Mouse (Mus musculus): ENCODE results near the gene Wdr4. TPM values are rescaled to one million over a fixed set of nuclear protein-coding genes. Genes with fewer than 3 reads are reported as not detected.

Gene Wdr4
- total RNA-seq, 2 experiments from 2014 or later, result 23.9 to 28.2 TPM

DNA sequence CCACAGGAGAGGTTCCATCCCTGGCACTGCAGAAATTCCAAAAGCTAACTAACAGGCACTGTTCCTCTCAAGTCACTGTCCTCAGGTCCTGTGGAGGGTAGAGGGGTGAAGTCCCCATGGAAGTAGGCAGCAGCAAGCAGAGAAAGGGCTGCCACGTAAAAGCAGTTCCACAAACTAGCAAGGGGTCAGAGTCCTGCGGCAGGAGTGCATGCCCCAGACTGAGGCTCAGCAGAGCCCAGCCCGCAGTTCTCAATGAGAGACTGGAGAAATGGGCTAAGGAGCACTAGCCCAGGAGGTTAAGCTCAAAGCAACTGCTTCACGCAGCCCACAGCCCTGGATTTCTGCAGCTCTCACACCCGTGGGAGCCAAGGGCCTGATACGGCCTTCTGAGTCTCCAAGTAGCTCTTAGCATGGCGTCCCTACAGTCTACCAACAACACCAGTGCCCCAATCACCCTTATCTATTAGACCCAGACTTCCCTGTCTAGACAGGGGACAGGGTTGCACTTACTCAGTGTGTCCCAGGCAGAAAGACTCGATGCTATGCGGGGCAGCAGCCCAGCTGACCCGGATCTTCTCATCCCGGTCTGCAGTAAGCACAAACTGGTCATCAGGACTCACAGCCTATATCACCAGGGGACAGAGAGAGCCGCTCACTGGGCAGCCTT lies 17.4 kb downstream of the Wdr4 start:
- intact Hi-C loops (cut with DNase I), result no loop called here

DNA sequence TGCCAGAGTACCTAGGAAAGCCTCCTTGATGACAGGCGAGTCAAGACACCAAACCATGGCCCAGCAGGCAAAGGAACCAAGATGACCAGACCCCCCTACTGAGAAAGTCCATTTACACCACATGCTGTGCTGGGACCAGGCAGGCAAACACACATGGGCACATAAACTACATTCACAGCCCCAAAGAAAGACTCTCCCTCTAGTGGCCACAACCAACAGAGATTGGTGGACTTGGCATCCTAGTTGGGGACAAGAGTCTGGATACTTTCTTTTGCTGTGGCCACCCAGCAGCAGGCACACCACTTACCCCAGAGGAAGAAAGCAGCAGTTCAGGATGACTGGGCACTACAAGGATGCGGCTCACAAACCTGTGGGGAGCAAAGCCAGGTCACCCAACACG lies 18.9 kb downstream of the Wdr4 start:
- no peak for DNase-seq (ENCODE audit: low spot score in 2 of 2)
- intact Hi-C loops (cut with DNase I), result no loop called here

More for the DNA sequence above, 17.4 kb downstream of the Wdr4 start:
- DNase-seq (ENCODE audit: low spot score in 2 of 2), result no peak

DNA sequence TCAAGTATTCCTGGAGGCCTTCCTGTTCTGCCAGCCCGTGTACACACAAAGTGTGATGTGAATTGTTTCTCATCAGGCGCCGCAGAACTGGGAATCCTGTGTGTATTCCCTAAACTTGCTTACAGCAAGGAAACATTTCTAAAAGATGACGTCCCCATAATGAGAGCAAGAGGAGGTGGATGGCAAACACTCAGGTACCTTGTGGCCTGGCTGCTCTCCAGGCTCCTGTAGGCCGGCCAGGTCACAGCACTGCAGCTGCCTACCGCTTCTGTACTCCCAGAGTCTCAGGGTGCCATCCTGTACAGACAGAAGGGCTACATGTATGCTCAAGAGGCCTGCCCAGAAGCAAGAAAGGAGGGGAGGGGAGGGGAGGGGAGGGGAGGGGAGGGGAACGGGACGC lies 19.4 kb downstream of the Wdr4 start:
- intact Hi-C loops (cut with DNase I), result no loop called here
- no peak for DNase-seq (ENCODE audit: low spot score in 2 of 2)

DNA sequence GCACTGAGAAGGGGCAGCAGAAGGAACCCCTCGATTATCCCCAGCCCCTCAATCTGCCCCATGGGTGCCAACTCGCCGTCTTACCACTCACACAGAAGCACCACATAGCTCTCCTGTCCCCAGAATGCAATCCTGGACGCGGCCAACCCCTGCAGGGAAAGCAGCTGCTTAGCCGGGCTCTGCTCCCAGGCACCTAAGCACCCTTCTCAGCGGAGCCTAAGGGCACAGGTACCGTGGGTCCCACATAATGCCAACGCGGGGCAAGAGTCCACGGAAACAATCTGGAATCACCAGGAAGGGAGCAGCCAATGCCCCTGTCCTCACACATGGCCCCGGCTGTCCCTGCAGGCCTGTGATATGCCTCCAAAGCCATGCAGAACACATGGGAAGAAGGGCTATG lies 20.1 kb downstream of the Wdr4 start:
- DNase-seq (ENCODE audit: low spot score in 2 of 2), result no peak
- intact Hi-C loops (cut with DNase I), result no loop called here

DNA sequence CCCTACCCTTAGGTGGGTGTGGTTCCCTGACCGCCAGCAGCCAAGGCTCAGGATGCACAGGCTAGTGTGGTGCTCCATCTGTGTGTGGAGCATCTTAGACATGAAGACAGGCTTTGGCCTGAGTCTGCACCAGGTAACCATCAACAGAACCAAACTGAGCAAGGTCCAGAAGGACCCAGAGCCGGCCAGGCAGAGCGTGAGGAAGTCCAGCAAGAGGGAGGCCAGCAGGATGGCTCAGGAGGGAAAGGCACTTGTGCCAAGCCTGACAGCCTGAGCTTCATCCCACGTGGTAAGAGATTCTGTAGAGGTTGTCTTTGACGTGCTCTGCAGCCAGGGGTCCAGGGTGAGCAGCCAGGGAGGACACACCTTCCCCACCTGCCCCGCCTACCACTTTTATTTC lies 22.1 kb downstream of the Wdr4 start:
- DNase-seq (ENCODE audit: low spot score in 2 of 2), result no peak
- intact Hi-C loops (cut with DNase I), result no loop called here

DNA sequence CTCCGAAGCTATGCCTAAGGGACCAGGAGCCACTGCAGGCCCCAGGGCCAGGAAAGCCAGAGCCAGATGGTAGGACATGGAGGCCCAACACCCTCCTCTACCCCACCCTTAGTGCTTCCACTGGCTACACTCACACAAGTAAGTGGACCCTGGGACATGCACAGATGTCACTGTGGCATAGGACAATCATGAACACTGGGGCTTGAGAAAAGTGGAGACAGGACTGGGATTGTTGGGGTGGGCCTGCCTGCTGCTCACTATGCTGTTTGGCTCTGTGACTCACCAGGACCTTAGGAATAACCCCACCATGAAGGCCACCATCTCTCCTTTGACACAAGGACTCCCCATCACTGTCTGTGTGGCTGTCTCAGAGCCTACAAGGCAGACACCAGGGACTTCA lies 24.8 kb downstream of the Wdr4 start:
- intact Hi-C loops (cut with DNase I), result loop anchor here (5.0 kb wide), 1 partner anchor 238 kb away; no protein-coding TSS in a partner anchor
- DNase-seq (ENCODE audit: low spot score in 2 of 2), result no peak

DNA sequence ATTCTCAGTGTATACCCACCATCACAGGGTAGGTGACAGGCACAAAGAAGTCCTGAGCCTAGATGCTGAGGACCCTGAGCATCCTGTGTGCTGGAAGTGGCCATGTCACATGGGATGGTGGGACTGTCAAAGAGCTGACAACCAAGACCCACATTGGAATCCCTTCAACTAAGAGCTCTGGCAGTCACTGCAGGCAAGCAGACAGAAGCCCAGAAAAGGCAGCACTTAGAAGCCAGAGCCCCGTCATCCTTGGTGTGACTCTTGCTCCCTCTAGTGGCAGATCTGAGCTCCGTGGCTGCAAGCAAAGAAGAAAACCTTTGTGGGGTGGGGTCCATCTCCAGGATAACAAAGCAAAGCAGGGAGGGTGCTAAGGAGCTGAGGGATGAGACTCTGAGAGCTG lies 27.4 kb downstream of the Wdr4 start:
- intact Hi-C loops (cut with DNase I), result loop anchor here (2.0 to 5.0 kb wide), 3 partner anchors 114 to 235 kb away; no protein-coding TSS in a partner anchor
- peak; percentile 73 to 74 for DNase-seq (ENCODE audit: low spot score in 2 of 2)

DNA sequence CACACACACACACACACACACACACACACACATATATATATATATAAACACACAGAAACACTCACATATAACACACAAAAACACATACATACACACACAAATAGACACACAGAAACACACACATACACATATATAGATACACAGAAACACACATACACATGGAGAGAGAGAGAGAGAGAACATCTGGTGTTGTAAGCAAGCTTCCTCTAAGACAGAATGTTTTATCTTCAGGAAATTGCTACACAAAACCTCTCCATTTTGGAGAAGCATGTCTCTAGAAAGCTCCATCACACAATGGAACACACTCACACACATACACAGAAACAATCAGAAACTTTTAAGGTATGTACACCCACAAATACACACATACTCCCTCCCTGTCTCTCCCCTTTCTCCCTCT lies 28.4 kb downstream of the Wdr4 start:
- no peak for DNase-seq (ENCODE audit: low spot score in 2 of 2)
- intact Hi-C loops (cut with DNase I), result loop anchor here (5.0 kb wide), 1 partner anchor 234 kb away; no protein-coding TSS in a partner anchor

DNA sequence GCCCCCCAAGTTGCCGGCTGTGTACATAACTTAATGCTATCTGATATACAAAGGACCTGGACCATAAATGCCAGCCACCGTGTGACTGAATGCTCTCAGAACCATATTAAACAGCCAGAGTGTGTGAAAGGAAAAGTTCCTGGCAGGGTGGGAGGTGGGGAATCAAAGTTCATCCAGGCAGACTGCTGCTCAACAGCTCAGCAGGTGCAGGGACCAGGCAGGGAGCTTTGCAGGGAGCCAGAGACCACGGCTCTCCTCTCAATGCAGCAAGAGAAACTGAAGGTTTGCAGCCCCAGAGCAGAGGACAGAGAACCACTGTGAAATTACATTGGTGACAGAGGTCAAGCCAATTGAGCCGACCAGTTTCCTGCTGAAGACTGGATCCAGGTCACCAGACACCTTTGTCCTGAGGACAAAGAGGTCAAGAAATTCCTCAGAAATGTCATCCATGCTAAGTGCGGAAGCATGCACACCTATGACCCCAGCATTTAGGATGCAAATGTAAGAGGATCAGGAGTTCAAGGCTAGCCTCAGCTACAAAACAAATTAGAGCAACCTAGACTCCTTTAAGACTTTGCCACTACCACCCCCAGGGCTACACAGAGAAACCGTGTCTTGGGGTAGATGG lies 32.2 kb downstream of the Wdr4 start:
- intact Hi-C loops (cut with DNase I), result no loop called here
- no peak for DNase-seq (ENCODE audit: low spot score in 2 of 2)

DNA sequence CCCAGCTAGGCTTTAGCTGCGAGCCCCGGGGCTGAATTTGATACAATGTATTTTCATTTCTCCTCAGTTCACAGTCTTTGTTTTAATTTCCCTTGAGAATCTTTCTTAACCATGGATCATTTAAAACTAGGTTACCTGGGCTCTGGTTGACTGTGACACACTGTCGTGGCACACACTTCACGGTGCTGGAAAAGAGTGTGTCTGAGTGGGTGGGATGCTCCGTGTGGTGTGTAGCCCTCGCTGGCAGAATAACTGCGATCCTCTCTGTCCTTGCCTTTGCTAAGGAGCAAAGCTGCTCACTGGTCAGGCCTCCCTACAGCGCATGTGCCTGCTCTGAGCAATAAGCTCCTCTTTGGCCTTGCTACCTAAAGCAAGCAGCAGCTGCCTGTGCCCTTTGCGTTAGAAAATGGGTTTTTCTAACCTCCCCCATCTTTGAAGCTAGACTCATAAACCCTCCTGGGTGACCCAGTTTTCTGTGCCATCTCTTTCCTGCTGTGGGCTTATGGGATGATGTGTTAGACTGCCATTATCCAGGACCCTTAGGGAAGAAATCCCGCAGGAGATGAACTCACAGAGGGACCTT lies 33.1 kb downstream of the Wdr4 start:
- intact Hi-C loops (cut with DNase I), result no loop called here
- DNase-seq (ENCODE audit: low spot score in 2 of 2), result no peak

DNA sequence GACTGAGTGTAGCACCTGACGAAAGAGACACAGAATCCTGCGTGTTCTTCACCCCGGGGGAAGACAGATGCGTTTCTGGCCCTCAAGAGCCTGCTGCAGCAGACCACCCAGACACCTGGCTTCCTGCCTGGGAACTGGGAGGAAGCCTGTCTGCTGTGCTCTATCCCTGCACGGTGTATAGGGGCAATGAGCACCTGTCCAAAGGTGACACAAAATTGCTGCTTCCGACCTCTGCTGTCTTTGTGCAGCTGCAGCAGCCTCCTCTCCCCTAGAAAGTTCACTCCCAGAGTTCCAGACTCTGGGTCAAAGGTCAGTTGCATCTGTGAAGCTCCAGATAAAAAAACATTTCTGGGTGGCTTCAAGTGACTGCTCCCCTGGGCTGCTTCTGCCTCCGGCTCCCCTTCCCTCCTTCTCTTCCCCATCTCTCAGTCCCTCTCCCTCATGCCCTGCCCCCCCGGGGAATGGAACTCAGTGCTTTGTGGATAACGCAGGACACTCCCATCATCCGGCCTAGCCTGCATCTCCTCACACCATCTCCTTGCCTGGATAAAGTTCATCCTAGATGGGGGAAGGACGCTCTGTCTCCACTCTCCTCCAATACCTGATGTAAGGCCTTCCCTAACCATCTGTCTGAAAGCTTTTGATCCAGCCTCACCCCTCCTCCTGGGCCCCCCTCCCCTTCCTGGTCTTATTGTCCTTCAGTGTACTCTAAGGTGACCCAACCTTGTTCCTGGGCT lies 40.5 kb downstream of the Wdr4 start:
- no peak for DNase-seq (ENCODE audit: low spot score in 2 of 2)
- intact Hi-C loops (cut with DNase I), result no loop called here

DNA sequence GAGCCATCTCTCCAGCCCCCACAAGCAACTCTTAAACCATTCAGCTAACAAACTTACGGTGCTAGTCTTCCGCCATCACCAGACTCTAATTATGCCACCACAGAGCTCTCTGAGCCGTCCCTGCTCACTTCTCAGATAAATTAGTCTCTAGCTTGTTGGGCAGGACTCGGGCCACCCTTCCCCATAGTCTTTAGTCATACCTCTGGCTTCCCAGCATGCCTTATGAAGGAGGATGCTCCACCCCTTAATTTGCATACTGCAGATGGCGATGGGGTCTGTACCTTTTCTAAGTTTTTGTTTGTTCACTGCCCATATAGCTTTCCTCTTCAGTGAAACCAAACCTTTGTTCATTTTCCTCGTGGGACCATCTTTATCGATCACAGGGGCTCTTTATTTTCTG lies 41.2 kb downstream of the Wdr4 start:
- DNase-seq (ENCODE audit: low spot score in 2 of 2), result no peak
- intact Hi-C loops (cut with DNase I), result no loop called here

DNA sequence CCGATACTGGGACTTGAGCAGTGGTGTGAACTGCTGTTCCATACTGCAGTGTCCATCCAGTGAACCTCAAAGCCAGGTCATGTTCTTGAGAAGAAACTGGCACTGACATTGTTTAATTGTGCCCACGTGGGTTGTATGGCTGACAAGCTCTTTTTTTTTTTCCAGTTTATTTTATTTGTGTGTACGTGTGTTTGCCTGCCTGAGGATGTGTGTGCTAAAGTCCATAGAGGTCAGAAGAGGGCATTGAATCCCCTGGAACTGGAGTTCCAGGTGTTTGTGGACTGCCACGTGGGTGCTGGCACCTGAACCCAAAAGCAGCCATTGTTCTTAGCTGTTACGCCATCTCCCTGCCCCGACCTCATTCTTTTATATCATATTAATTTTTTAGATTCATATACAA lies 45.4 kb downstream of the Wdr4 start:
- no peak for DNase-seq (ENCODE audit: low spot score in 2 of 2)
- intact Hi-C loops (cut with DNase I), result no loop called here

DNA sequence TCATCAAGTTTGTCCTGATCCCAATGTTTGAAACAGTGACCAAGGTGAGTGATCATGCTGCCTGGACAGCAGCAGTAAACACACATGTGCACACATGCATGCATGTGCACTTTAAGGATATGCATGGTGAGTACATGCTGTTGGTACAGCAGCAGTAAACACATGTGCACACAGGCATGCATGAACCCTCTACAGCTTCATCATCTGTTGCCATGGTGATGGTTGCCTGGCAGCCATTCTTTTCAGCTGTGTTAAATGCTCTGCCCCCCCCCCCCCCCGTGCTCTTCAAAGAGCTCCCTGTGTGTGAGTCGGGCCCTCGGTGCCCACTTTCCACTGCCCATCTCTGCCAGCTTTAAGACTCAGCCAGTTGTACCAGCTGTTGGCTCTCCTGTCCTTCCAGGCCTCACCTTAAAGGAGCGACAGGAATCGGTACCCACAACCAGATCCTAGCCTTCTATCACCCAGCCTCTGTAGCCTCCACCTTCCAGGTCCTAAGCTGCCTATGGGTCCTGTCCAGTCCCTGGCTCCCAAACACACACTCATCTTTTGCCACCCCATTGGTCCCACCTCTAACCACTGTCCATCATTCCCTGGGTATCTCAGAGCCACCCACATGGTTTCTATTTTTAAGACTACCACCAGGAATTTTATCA lies 48.9 kb downstream of the Wdr4 start:
- no peak for DNase-seq (ENCODE audit: low spot score in 2 of 2)
- intact Hi-C loops (cut with DNase I), result no loop called here

DNA sequence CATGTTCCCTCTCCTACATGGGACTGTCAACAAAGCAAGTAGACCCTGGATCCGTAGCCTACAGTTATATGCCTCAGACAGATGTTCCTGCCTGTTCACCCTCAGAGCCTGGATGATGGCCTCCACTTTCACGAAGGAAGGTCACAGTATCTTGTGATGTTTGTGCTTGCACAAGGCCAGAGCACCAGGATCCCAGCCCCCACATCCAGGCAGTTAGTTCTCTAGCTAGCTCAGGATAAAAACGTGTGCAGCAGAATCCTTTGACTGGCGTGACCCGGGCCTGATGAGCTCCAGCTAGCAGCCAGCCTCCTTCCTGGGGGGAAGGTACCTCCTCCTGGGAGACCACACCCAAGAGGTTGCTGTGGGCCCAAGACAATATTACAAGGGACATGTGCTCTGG lies 51.3 kb downstream of the Wdr4 start:
- intact Hi-C loops (cut with DNase I), result no loop called here
- DNase-seq (ENCODE audit: low spot score in 2 of 2), result no peak

DNA sequence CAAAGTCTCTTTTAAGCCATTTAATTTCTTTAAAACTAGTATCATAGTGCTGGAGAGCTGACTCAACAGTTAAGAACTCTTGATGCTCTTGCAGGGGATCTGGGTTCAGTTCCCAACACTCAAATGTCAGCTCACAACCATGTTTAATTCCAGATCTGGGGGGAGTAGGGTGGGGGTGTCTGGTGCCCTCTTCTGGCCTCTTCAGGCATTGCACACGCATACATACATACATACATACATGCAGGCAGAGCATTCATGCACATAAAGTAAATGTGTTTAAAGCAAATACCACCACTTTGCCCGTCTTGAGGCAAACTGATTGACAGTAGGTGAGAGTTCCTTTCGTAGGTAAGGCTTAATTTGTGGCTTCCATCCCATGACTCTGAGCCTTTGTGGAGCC lies 52.9 kb downstream of the Wdr4 start:
- DNase-seq (ENCODE audit: low spot score in 2 of 2), result no peak
- intact Hi-C loops (cut with DNase I), result no loop called here

DNA sequence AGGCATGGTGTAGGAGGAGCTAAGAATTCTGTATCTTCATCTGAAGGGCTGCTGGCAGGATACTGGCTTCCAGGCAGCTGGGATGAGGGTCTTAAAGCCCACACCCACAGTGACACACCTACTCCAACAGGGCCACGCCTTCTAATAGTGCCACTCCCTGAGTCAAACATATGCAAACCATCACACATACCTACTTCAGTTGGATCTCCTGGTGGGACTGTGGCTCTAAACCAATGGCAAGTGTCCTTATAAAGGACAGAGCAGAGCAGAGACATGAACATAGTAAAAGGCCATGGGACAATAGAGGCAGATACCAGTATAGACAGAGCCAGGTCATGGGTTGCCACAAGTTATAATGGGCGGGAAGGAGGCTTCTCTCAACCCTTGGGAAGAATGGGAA lies 57.3 kb downstream of the Wdr4 start:
- no peak for DNase-seq (ENCODE audit: low spot score in 2 of 2)

DNA sequence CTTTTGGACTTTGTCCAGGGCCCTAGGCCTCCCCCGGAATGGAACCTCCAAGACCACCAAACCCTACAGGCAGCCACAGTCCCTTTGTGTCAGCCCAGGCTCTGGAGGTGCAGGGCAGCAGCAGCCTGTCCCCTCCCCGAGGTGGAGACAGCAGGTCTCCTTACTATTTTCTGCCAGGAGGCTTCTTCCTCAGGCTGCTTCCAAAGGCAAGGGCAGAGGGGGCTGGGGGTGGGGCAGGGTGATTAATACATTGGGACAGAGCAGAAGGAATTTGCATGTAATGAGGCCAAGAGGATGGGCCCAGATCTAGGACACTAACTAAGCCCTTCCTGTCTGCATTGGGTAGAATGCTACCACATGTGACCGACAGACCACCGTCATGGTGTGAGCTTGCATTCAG lies 59.4 kb downstream of the Wdr4 start:
- intact Hi-C loops (cut with DNase I), result no loop called here

More for the DNA sequence above, 57.3 kb downstream of the Wdr4 start:
- intact Hi-C loops (cut with DNase I), result no loop called here

DNA sequence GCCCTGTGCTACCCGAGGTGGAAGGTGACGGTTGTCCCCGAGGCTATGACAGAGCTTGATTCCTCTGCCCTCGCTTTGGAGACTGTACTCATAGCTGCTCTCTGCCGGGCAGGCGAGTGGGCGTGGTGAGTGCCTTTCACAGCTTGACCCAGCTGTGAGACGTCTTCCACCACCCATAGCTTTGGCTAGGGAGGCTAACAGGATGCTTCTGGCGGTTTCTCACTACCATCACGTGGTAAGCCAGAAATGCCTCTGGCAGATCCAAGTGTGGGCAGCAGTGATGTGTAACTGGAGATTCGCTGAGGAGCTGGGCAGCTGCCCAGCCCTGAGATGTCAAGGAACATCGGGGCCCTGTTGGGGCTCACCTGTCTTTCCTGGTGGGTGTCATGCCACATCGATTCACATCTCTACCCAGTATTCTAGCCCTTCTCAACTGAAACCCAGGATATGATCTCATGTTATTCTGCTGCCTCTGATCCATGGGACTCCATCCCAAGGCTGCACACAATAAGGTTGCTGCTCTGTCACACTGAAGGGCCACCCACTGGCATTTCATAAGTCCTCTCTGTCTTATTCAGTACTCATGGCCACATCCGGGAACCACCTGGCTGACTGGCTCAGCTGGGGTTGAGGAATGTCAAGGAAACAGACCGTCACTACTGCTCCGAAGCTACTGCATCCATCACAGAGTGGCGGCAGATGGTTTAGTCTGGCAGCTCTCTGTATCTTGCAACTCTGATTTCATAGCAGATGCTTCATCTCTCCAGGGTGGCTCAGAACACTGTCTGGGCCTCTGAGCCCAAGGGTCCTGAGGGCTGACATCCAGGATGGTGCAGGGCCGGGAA lies 62.8 kb downstream of the Wdr4 start:
- peak; percentile 66 to 73 for DNase-seq (ENCODE audit: low spot score in 2 of 2)
- intact Hi-C loops (cut with DNase I), result no loop called here

More for the DNA sequence above, 59.4 kb downstream of the Wdr4 start:
- DNase-seq (ENCODE audit: low spot score in 2 of 2), result no peak
